Mouse (Mus musculus) liver, postnatal 0 days (tissue): ENCODE measurements around the gene Rap2c. TPM values are rescaled to one million over a fixed set of nuclear protein-coding genes. Genes with fewer than 3 reads are reported as not detected.

Source experiments
- ATAC-seq: fragments of 200-750 bp; cut with Nextera tagmentation; 2 replicates; pipeline ENCODE4 v1.8.0; 2017; ENCODE audit warnings: mild to moderate bottlenecking, moderate library complexity
- DNase-seq: peaks from one replicate; pipeline ENCODE4 v3.0.0-alpha.2; 2016
- H3K27ac ChIP-seq: fragments of 300-500 bp; sonication (generic); 2 replicates; pipeline ENCODE4 v1.5.1; 2014; ENCODE audit warnings: antibody characterized with exemption, moderate library complexity, mild to moderate bottlenecking, low read depth
- H3K27me3 ChIP-seq: fragments of 300-500 bp; sonication (generic); 2 replicates; pipeline ENCODE4 v1.6.1; 2014; ENCODE audit warnings: low read length, control low read depth, mixed read lengths; ENCODE audit not compliant: insufficient read depth
- H3K36me3 ChIP-seq: fragments of 300-500 bp; sonication (generic); replicated peaks from 2 replicates; pipeline ENCODE4 v1.6.1; 2014; ENCODE audit warnings: mild to moderate bottlenecking, control low read depth, low read length, moderate library complexity, mixed read lengths; ENCODE audit not compliant: insufficient read depth
- H3K4me1 ChIP-seq: fragments of 300-500 bp; sonication (generic); 2 replicates; pipeline ENCODE4 v1.6.1; 2014; ENCODE audit warnings: antibody characterized with exemption, mild to moderate bottlenecking, control low read depth; ENCODE audit not compliant: insufficient read depth
- H3K4me2 ChIP-seq: fragments of 300-500 bp; sonication (generic); 2 replicates; pipeline ENCODE4 v1.6.1; 2014; ENCODE audit warnings: low read depth, mild to moderate bottlenecking, low read length, moderate library complexity, mixed read lengths
- H3K4me3 ChIP-seq: fragments of 300-500 bp; sonication (generic); 2 replicates; pipeline ENCODE4 v1.5.1; 2014; ENCODE audit warnings: low read depth, low read length
- H3K9ac ChIP-seq: fragments of 300-500 bp; sonication (generic); replicated peaks from 2 replicates; pipeline ENCODE4 v1.6.1; 2014; ENCODE audit warnings: mild to moderate bottlenecking, moderate library complexity
- H3K9me3 ChIP-seq: fragments of 300-500 bp; sonication (generic); 2 replicates; pipeline ENCODE4 v1.6.1; 2016; ENCODE audit warnings: mild to moderate bottlenecking, control low read depth, low read length, mixed read lengths
- CTCF ChIP-seq: sonication (generic); IDR thresholded peaks from 2 replicates; pipeline ENCODE4 v1.5.1; 2016; ENCODE audit warnings: antibody characterized with exemption, low read depth
- EP300 ChIP-seq: IDR thresholded peaks from 2 replicates; pipeline ENCODE4 v1.6.1; 2016; ENCODE audit warnings: antibody characterized with exemption, low read depth, mild to moderate bottlenecking
- WGBS: fragments of 180-500 bp; shearing (Covaris S2); extraction: QIAGEN DNeasy Blood & Tissue Kit; methylation state at CpG from one replicate; pipeline ENCODE4 v1.1.7; 2014; ENCODE audit not compliant: insufficient replicate concordance; 5-methylcytosine and 5-hydroxymethylcytosine counted together
- polyA plus RNA-seq: library from polyadenylated mRNA; unstranded; fragments of >200 nt; fragmentation: Nextera tagmentation; extraction: Ambion mirVana; gene quantifications from 2 replicates; pipeline ENCODE4 v1.2.1, GENCODE M21; 2015

Gene Rap2c
- polyA plus RNA-seq, result 8.5 and 9.5 TPM in 2 replicates

- H3K9me3 ChIP-seq, result no peaks in the 10 kb centered on the region
- DNase-seq (peak; percentile 77), ATAC-seq (peak; percentile 77)
- H3K36me3 ChIP-seq, result no peaks in the 10 kb centered on the region
- H3K27ac ChIP-seq, result peak within 1 kb of the TSS; percentile 91
- H3K4me3 ChIP-seq, result peak within 1 kb of the TSS; percentile 51
- WGBS, result 22% methylated on average over 23 of the region's 92 CpGs
- TF ChIP-seq CTCF (no peak), EP300 (no peak)
- no peaks in the 10 kb centered on the region for H3K27me3 ChIP-seq
- H3K9ac ChIP-seq, result peak within 1 kb of the TSS; percentile 64
- H3K4me2 ChIP-seq, result peak within 1 kb of the TSS; percentile 72
- 0 out of 2 replicates have a peak, but pooled peaks cover 2% of the 10 kb centered on the region for H3K4me1 ChIP-seq
Measured at GRCm38 (mm10) chrX:51017851-51018785, at the start of gene Rap2c. TSS of gene Rap2c (minus strand) at chrX:51018018.

GRCm38 (mm10) chrX:51066539-51067286 is 48.9 kb upstream of the Rap2c start:
- H3K4me1 ChIP-seq, result no peaks in the 10 kb centered on the region
- TF ChIP-seq EP300 (no peak), CTCF (no peak)
- DNase-seq (no peak), ATAC-seq (no peak)
- no peak overlapping the region for H3K4me2 ChIP-seq
- no peak overlapping the region for H3K9ac ChIP-seq
- no peaks in the 10 kb centered on the region for H3K27me3 ChIP-seq
- H3K27ac ChIP-seq, result no peak overlapping the region
- H3K36me3 ChIP-seq, result no peaks in the 10 kb centered on the region
- H3K9me3 ChIP-seq, result no peaks in the 10 kb centered on the region
- WGBS, result 69% methylated on average over 11 of the region's 11 CpGs
- no peak overlapping the region for H3K4me3 ChIP-seq

GRCm38 (mm10) chrX:51065773-51066172 is 48.0 kb upstream of the Rap2c start:
- Histone ChIP-seq H3K9me3 (no peaks in the 10 kb centered on the region), H3K4me3 (no peak overlapping the region), H3K9ac (no peak overlapping the region), H3K27me3 (no peaks in the 10 kb centered on the region), H3K4me2 (no peak overlapping the region), H3K4me1 (no peaks in the 10 kb centered on the region), H3K27ac (no peak overlapping the region), H3K36me3 (no peaks in the 10 kb centered on the region)
- 0 out of 2 replicates have a peak, but pooled peaks have one; percentile 36 for ATAC-seq
- 16% methylated on average over 6 of the region's 6 CpGs for WGBS
- TF ChIP-seq CTCF, result peak; percentile 77
- no peak for TF ChIP-seq EP300
- DNase-seq, result peak; percentile 30

- DNase-seq, result no peak
Measured at GRCm38 (mm10) chrX:51065158-51065664, 47.4 kb upstream of the Rap2c start.

GRCm38 (mm10) chrX:51060220-51060619 is 42.4 kb upstream of the Rap2c start:
- H3K9me3 ChIP-seq, result no peaks in the 10 kb centered on the region
- no peaks in the 10 kb centered on the region for H3K36me3 ChIP-seq
- H3K4me2 ChIP-seq, result no peak overlapping the region
- WGBS, result 56% methylated on average over 4 of the region's 4 CpGs
- ATAC-seq, result no peak
- H3K27ac ChIP-seq, result no peak overlapping the region
- no peak overlapping the region for H3K9ac ChIP-seq
- DNase-seq, result no peak
- H3K4me1 ChIP-seq, result no peaks in the 10 kb centered on the region
- no peak for TF ChIP-seq CTCF
- no peak for TF ChIP-seq EP300
- no peaks in the 10 kb centered on the region for H3K27me3 ChIP-seq
- H3K4me3 ChIP-seq, result no peak overlapping the region

More at GRCm38 (mm10) chrX:51065158-51065664, 47.4 kb upstream of the Rap2c start:
- Histone ChIP-seq H3K4me2 (no peak overlapping the region), H3K9me3 (no peaks in the 10 kb centered on the region), H3K9ac (no peak overlapping the region), H3K36me3 (no peaks in the 10 kb centered on the region), H3K27ac (no peak overlapping the region), H3K4me1 (no peaks in the 10 kb centered on the region), H3K4me3 (no peak overlapping the region), H3K27me3 (no peaks in the 10 kb centered on the region)
- TF ChIP-seq EP300, result no peak
- no peak for ATAC-seq
- WGBS, result 57% methylated on average over 6 of the region's 6 CpGs

- Histone ChIP-seq H3K9ac (no peak overlapping the region), H3K27me3 (no peaks in the 10 kb centered on the region), H3K27ac (no peak overlapping the region), H3K4me1 (no peaks in the 10 kb centered on the region), H3K4me3 (no peak overlapping the region), H3K4me2 (no peak overlapping the region), H3K36me3 (no peaks in the 10 kb centered on the region), H3K9me3 (no peaks in the 10 kb centered on the region)
- DNase-seq (no peak), ATAC-seq (peak; percentile 85)
- 69% methylated on average over 4 of the region's 4 CpGs for WGBS
- TF ChIP-seq CTCF (no peak), EP300 (no peak)
Measured at GRCm38 (mm10) chrX:51058741-51059140, 40.9 kb upstream of the Rap2c start.
